Mouse (Mus musculus): ENCODE results near the gene Gm28230. TPM values are rescaled to one million over a fixed set of nuclear protein-coding genes. Genes with fewer than 3 reads are reported as not detected.

The Gm28230 gene
- polyA plus RNA-seq, 1 experiment from 2014 or later = not detected

DNA sequence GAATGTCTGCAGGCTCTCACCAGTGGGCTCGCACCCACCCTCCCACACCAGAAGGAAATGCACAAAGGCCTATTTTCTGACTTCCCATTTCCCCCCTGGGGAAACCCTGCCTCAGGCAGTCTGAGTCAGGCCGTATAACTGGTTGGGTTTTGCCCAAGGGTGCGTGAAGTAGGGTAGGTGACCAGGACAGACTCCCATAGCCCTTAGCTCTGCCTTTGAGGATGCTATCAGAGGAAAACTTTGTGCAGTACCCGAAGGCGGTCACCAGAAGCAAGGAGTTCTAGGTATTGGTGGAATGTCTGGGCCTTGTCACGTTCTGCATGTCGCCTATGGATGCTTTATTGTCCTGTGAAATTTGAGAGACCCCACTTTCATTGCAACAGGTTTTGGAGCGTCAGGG is 3.6 kb upstream of the Gm28230 start:
- whole genome bisulfite sequencing = 2% methylated on average over 8 of the region's 8 CpGs
- Histone ChIP-seq H3K4me2 (replicated peaks) (no peak overlapping the region), H3K4me3 (no peak overlapping the region)

DNA sequence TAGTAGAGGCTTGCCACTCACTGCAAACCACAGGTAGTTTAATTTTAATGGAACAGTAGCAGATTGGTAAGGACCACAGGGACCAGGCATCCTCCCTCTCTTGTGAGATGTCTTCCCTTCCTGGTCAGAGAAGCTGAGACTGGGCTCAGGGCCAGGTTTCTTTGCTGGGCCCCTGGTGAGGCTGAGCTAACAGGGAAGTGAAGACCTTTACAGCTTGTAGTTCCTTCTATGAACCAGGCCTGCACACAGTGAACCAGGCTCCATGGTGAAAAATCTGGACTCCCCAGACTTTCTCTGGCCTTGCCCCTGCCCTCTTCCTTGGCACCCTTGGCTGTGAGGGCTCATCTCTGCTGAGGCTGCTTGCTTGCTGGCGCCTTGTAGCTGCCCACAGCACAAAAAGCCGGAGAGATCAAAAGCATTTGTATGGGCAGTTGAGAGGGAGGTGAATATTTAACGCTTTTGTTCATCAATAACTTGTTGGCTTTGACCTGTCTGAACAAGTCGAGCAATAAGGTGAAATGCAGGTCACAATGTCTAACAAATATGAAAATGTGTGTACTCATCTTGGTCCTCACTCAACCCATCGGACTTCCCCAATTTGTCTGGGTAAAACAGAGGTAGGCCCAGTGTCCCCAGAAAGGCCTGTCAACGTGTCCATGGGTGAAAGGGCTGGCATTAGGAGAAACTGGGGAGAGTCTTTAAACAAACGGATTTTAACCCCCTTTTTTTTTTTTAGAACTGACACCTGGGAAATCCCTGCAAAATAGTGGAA is 2.1 kb upstream of the Gm28230 start:
- Histone ChIP-seq H3K27me3 (peaks cover 100% of the 10 kb centered on the region), H3K9ac (replicated peaks) (no peak overlapping the region), H3K4me1 (no peaks in the 10 kb centered on the region), H3K27ac (replicated peaks) (no peak overlapping the region), H3K4me2 (replicated peaks) (no peak overlapping the region), H3K4me3 (no peak overlapping the region), H3K9me3 (no peaks in the 10 kb centered on the region), H3K36me3 (no peaks in the 10 kb centered on the region)
- 2% methylated on average over 7 of the region's 7 CpGs for WGBS
- no peak for ATAC-seq (replicated peaks)

More for the DNA sequence above, 3.6 kb upstream of the Gm28230 start:
- H3K36me3 ChIP-seq = no peaks in the 10 kb centered on the region
- H3K27me3 ChIP-seq = peaks cover 99% of the 10 kb centered on the region
- no peaks in the 10 kb centered on the region for H3K4me1 ChIP-seq
- H3K27ac ChIP-seq (replicated peaks) = no peak overlapping the region
- no peaks in the 10 kb centered on the region for H3K9me3 ChIP-seq
- no peak for ATAC-seq (replicated peaks)
- H3K9ac ChIP-seq (replicated peaks) = no peak overlapping the region

DNA sequence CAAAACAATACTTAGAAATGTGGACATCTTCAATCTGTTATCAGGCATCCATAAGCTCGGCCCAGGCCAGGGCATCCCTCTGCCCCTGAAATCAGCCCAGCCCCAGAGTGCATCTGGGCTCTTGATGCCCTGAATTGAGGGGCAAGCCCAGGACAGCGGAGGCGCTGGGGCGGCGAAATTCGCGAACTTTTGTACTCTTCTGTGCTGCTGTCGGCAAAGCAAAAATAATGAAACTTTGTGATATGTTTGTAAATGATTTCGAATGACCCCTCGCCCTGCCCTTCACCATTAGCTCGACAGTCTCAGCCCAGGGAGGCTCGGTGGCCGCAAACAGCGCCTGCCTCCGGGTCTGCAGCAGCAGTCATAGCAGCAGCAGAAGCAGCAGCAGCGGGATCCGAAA is 1.4 kb upstream of the Gm28230 start:
- Histone ChIP-seq H3K27ac (replicated peaks) (no peak overlapping the region), H3K9ac (replicated peaks) (no peak overlapping the region), H3K4me2 (replicated peaks) (no peak overlapping the region), H3K4me3 (no peak overlapping the region), H3K36me3 (no peaks in the 10 kb centered on the region), H3K9me3 (no peaks in the 10 kb centered on the region), H3K27me3 (peaks cover 98% of the 10 kb centered on the region), H3K4me1 (no peaks in the 10 kb centered on the region)
- WGBS = 2% methylated on average over 17 of the region's 17 CpGs
- no peak for ATAC-seq (replicated peaks)

DNA sequence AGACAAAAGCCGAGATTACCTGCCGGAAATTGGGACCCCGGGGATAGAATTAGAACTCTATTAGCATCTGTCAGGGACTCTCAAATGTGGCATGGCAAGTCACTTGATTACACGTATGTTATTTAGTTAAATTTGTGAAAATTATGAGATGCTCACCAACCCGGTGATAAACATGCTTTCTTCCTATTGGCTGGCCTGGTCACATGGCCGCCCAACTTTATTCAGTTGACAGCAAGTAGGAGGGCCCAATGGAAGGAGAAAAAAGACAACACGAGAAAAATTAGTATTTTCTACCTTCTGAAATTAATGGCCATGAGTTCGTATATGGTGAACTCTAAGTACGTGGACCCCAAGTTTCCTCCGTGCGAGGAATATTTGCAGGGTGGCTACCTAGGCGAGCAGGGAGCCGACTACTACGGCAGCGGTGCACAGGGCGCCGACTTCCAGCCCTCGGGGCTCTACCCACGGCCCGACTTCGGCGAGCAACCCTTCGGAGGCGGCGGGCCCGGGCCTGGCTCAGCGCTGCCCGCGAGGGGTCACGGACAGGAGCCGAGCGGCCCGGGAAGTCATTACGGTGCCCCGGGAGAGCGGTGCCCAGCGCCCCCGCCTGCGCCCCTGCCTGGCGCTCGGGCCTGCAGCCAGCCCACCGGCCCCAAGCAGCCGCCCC is 578 bp downstream of the Gm28230 start:
- no peaks in the 10 kb centered on the region for H3K9me3 ChIP-seq
- H3K27ac ChIP-seq (replicated peaks) = no peak overlapping the region
- peaks cover 98% of the 10 kb centered on the region for H3K27me3 ChIP-seq
- no peak for ATAC-seq (replicated peaks)
- H3K4me3 ChIP-seq = no peak overlapping the region
- WGBS = under 1% methylated on average over 43 of the region's 43 CpGs
- no peaks in the 10 kb centered on the region for H3K4me1 ChIP-seq
- no peak overlapping the region for H3K4me2 ChIP-seq (replicated peaks)
- no peaks in the 10 kb centered on the region for H3K36me3 ChIP-seq
- H3K9ac ChIP-seq (replicated peaks) = no peak overlapping the region

DNA sequence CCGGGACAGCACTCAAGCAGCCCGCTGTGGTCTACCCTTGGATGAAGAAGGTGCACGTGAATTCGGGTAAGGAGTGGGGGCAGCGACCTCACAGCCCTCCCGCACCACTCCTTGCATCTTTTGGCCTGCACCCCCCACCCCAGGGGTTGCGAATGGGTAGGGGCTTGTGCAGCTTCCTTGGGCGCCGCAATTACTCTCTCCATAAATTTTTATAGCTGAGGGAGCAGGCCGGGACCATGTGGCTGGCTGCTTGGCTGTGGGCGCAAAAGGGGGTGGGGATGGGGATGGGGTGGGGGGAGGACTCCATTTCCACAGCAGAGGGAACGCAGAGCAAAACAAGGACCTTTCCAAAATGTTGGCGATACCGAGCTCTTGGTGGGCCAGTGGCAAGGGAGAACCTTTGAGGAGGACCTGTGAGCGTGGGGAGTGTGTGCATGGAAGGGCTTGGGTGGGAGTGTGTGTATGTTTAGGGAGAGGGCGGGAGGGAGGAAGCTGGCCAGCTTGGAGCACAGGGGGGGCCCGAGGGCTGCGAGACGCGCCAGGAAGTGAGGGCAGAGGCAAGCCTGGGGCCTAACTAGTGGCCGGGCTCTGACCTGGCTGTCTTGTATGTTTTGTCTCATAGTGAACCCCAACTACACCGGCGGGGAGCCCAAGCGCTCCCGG is 1.2 kb downstream of the Gm28230 start:
- Histone ChIP-seq H3K27ac (replicated peaks) (no peak overlapping the region), H3K4me2 (replicated peaks) (no peak overlapping the region)
- WGBS = 2% methylated on average over 25 of the region's 25 CpGs

DNA sequence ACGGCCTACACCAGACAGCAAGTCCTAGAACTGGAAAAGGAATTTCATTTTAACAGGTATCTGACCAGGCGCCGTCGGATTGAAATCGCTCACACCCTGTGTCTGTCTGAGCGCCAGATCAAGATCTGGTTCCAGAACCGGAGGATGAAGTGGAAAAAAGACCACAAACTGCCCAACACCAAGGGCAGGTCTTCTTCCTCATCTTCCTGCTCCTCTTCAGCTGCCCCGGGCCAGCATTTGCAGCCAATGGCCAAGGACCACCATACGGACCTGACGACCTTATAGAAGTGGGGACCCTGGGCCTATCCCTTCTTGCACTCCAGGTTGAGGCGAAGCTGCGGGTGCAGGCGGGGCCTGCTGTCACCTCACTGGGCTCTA is 1.8 kb downstream of the Gm28230 start:
- Histone ChIP-seq H3K4me2 (replicated peaks) (no peak overlapping the region), H3K4me1 (peaks cover 4% of the 10 kb centered on the region; the same call in 1 of the 2 replicates), H3K9ac (replicated peaks) (no peak overlapping the region), H3K9me3 (no peaks in the 10 kb centered on the region), H3K27ac (replicated peaks) (no peak overlapping the region), H3K27me3 (peaks cover 97% of the 10 kb centered on the region), H3K4me3 (no peak overlapping the region), H3K36me3 (no peaks in the 10 kb centered on the region)
- no peak for ATAC-seq (replicated peaks)
- 2% methylated on average over 13 of the region's 13 CpGs for WGBS

More for the DNA sequence above, 1.2 kb downstream of the Gm28230 start:
- no peaks in the 10 kb centered on the region for H3K36me3 ChIP-seq
- ATAC-seq (replicated peaks) = no peak
- H3K27me3 ChIP-seq = peaks cover 97% of the 10 kb centered on the region
- no peak overlapping the region for H3K4me3 ChIP-seq
- no peak overlapping the region for H3K9ac ChIP-seq (replicated peaks)
- no peaks in the 10 kb centered on the region for H3K9me3 ChIP-seq
- peaks cover 2% of the 10 kb centered on the region; the same call in 1 of the 2 replicates for H3K4me1 ChIP-seq

DNA sequence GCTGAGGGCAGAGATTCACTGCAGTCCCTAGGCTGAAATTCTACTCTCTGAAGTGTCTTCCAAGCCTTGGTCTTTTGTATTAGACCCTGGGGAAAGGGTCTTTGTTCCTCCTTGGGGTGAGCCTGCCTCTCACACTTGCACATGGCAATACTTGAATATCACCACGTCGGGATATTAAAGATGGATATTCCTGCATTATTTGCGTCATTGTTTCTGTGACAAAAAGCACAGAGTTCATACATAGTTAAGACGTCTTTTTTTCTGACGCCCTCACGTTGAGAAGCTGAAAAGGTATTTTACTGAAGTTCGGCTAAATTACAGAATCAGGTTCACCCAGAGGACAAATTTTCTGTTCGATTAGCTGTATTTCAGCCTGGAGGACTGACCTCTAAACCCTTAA is 3.8 kb downstream of the Gm28230 start:
- WGBS = 2% methylated on average over 8 of the region's 8 CpGs
- ATAC-seq (replicated peaks) = no peak

DNA sequence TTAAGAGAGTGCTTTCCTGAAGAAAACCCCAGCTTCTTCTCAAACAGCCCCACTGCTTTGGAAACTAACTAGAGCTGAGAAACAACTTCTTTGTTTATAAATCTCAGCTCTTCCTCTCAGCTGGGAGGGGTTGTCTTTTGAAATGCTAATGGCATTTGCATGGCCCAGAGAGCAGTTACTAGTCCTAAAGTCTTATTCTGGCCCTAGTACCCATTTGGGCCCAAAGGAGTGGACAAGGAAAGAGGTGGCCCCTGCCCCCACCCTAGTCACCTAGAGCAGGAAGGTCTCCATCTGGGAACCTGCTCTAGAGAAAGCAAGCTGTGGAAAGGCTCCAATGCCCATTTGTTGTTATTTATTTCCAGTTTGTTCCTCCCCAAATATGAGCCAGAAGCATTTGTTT is 4.5 kb downstream of the Gm28230 start:
- Histone ChIP-seq H3K36me3 (no peaks in the 10 kb centered on the region), H3K4me1 (peaks cover 5% of the 10 kb centered on the region), H3K4me2 (replicated peaks) (no peak overlapping the region), H3K27ac (replicated peaks) (no peak overlapping the region), H3K9me3 (no peaks in the 10 kb centered on the region), H3K27me3 (peaks cover 97% of the 10 kb centered on the region), H3K4me3 (no peak overlapping the region), H3K9ac (replicated peaks) (no peak overlapping the region)
- ATAC-seq (replicated peaks) = no peak

More for the DNA sequence above, 3.8 kb downstream of the Gm28230 start:
- peaks cover 4% of the 10 kb centered on the region; the same call in 1 of the 2 replicates for H3K4me1 ChIP-seq
- no peak overlapping the region for H3K27ac ChIP-seq (replicated peaks)
- H3K4me3 ChIP-seq = no peak overlapping the region
- H3K4me2 ChIP-seq (replicated peaks) = no peak overlapping the region
- H3K9ac ChIP-seq (replicated peaks) = no peak overlapping the region
- no peaks in the 10 kb centered on the region for H3K36me3 ChIP-seq
- peaks cover 97% of the 10 kb centered on the region for H3K27me3 ChIP-seq
- no peaks in the 10 kb centered on the region for H3K9me3 ChIP-seq

DNA sequence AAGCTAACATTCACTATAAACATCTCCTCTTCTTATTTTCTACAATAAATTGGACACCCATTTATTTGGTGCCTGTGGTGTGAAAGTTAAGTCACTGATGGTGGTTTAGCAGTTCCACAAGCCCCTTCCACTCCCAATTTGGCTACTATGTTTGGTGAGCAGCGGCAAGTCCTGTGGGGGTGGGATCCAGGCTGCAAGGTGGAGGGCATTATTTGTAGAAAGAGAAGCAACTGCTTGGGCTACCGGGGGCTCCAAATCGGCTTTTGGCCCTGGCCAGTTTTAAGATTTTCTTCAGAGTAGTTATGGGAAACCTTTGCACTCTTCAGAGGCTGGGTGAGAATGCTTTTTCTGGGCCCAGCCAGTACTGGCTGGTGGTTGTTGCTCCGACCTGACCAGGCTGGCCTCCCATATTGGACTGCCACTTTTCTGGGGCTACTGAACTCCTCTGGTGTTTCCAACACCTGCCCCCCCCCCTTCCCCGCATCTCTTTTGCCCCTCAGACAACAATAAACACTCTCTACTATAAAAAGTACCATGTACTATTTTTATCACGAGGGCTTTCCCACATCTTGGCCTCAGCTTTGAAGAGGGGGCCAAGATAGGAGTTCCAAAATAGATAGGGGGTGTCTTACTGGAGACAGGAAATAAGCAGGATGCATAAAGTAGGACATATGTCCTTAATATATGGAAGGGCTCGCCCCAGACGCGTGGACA is 5.4 kb downstream of the Gm28230 start:
- Histone ChIP-seq H3K9me3 (no peaks in the 10 kb centered on the region), H3K27me3 (peaks cover 97% of the 10 kb centered on the region), H3K4me3 (no peak overlapping the region), H3K9ac (replicated peaks) (no peak overlapping the region), H3K4me1 (peaks cover 7% of the 10 kb centered on the region), H3K27ac (replicated peaks) (no peak overlapping the region), H3K4me2 (replicated peaks) (no peak overlapping the region), H3K36me3 (no peaks in the 10 kb centered on the region)
- no peak for ATAC-seq (replicated peaks)
- WGBS = 3% methylated on average over 9 of the region's 9 CpGs

DNA sequence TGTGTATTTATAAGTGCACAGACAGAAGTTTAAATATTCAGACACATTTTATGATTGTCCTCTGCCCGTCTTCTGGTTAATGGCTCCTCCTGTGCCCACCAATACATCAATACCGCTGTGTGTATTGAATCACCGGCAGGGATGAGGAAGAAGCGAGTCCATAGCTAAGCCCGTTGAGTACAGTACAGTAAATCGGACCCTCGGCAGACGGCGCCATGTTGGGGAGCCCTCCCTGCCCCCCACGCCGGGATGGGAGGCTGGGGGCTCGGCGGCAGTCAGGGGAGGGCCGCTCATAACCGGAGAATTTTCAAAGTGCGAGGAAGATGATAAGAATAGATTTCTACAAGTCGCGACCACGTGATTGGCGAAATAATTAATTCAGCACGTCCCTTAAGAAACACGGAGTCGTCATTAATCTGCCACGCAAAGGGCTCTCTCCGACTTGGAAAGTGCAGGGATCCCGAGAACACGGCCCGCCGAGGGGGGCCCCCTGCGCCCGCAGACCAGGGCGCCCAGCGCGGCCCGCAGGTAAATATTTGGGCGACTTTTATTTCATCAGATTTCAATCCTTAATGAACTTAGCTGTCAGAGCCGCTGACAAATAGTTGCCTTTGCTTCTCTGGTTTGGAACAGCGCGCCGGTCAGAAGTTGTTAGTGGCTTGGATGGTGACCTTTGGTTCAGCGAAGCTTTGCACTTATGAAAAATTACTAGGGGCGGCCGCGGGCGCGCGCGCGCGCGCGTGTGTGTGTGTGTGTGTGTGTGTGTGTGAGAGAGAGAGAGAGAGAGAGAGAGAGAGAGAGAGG is 6.2 kb downstream of the Gm28230 start:
- Histone ChIP-seq H3K4me3 (no peak overlapping the region), H3K27ac (replicated peaks) (no peak overlapping the region), H3K9ac (replicated peaks) (no peak overlapping the region)

DNA sequence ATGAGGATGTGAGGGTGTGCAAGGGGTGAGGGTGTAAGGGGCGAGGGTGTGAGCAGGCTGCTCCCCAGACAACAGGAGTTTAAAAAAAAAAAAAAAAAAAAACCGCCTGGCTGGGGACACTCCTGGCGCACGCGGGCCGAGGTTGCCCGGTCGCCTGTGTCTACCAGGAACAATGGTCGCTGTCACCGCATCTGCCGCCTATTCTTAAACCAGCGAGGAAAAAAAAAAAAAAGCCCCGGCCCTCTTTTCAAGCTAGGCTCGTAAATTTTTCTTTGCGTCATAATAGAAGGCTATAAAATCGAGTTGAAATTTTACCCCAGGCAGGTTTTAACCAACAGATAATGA is 6.8 kb downstream of the Gm28230 start:
- Histone ChIP-seq H3K4me3 (no peak overlapping the region), H3K4me1 (peaks cover 7% of the 10 kb centered on the region), H3K27me3 (peaks cover 97% of the 10 kb centered on the region), H3K4me2 (replicated peaks) (no peak overlapping the region), H3K27ac (replicated peaks) (no peak overlapping the region), H3K9me3 (no peaks in the 10 kb centered on the region), H3K36me3 (no peaks in the 10 kb centered on the region), H3K9ac (replicated peaks) (no peak overlapping the region)
- no peak for ATAC-seq (replicated peaks)
- 1% methylated on average over 16 of the region's 16 CpGs for WGBS

More for the DNA sequence above, 6.2 kb downstream of the Gm28230 start:
- peaks cover 7% of the 10 kb centered on the region for H3K4me1 ChIP-seq
- 1% methylated on average over 52 of the region's 52 CpGs for WGBS
- no peak for ATAC-seq (replicated peaks)
- H3K27me3 ChIP-seq = peaks cover 97% of the 10 kb centered on the region
- no peaks in the 10 kb centered on the region for H3K36me3 ChIP-seq
- no peaks in the 10 kb centered on the region for H3K9me3 ChIP-seq
- no peak overlapping the region for H3K4me2 ChIP-seq (replicated peaks)
